Mouse (Mus musculus): Measurements from ENCODE around the gene Zfyve1. TPM values are rescaled to one million over a fixed set of nuclear protein-coding genes. Genes with fewer than 3 reads are reported as not detected.
A peak's percentile ranks its signal among the peaks of the same experiment; 100 is the strongest.
"Not testable (repeated sequence)": the region's sequence is repeated elsewhere in the genome, so short reads cannot be mapped to it uniquely, and the experiment has no call there.

Zfyve1 gene
- polyA plus RNA-seq, 1 experiment from 2014 or later, result 16.9 TPM

DNA sequence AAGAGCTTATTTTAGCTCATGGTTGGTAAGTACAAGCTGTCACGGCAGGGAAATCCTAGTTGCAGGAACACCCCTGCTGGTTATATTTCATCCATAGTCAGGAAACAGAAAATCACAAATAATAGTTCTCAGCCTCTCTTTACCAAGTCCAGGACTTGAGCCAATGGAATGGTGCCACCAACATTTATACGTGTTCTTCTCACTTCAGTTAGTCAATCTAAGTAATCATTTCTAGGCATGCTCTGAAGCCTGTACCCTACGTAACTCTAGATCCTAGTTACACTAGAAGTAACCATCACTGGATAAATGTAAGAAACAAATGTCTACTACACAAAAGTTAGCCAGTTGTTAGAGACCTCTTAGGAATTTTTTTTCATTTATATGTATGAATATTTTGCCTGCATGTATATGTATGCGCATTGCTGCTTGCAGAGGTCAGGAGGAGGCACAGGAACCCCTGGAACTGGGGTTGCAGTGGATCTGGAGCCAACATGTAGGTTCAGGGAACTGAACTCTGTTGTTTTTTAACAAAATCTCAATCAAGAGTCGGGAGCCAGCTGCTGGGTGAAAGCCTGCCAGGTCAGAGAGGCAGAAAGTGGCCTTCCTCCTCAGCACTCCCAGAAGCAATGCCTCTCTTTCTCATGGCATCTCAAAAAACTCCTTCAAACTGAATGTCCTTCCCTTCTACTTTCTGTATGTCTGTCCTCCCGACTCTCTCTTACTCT, 25.2 kb upstream of the Zfyve1 start:
- 80% methylated on average over 6 of the region's 6 CpGs for WGBS
- H3K4me3 ChIP-seq (ENCODE audit: low read length), result no peak overlapping the region
- H3K27me3 ChIP-seq (ENCODE audit: control insufficient read depth, insufficient read depth, low read length), result no peaks in the 10 kb centered on the region
- no peak overlapping the region for H3K9ac ChIP-seq (ENCODE audit: low read depth, low read length)
- no peak overlapping the region for H3K27ac ChIP-seq (ENCODE audit: low read depth, low read length)
- no peak overlapping the region for H3K4me2 ChIP-seq (replicated peaks; ENCODE audit: low read depth, low read length)
- H3K4me1 ChIP-seq (ENCODE audit: control insufficient read depth, insufficient read depth, low read length), result no peaks in the 10 kb centered on the region
- H3K9me3 ChIP-seq (ENCODE audit: control insufficient read depth, low read length), result no peaks in the 10 kb centered on the region
- ATAC-seq (ENCODE audit: low FRiP score, low TSS enrichment), result no peak
- H3K36me3 ChIP-seq (ENCODE audit: control insufficient read depth, insufficient read depth, low read length), result no peaks in the 10 kb centered on the region

DNA sequence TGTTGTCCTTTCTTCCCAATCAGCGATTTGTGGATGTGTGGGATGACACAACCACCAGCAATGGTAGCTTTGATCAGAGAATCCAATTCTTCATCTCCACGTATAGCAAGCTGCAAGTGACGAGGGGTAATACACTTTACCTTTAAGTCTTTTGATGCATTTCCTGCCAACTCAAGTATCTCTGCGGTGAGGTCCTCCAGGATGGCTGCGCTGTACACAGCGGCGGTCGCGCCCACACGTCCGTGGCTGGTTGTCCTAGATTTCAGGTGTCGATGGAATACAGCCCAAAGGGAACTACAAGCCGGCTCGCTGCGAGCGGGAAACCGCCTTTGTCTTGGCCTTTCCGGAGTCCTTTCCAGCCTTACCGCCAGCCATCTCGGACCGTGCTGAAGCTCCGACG, 23.7 kb upstream of the Zfyve1 start:
- H3K9ac ChIP-seq (ENCODE audit: low read depth, low read length); H3K4me3 ChIP-seq (ENCODE audit: low read length); H3K4me1 ChIP-seq (ENCODE audit: control insufficient read depth, insufficient read depth, low read length); H3K9me3 ChIP-seq (ENCODE audit: control insufficient read depth, low read length); H3K4me2 ChIP-seq (replicated peaks; ENCODE audit: low read depth, low read length); H3K27ac ChIP-seq (ENCODE audit: low read depth, low read length); ATAC-seq (ENCODE audit: low FRiP score, low TSS enrichment); H3K36me3 ChIP-seq (ENCODE audit: control insufficient read depth, insufficient read depth, low read length); H3K27me3 ChIP-seq (ENCODE audit: control insufficient read depth, insufficient read depth, low read length): not testable (repeated sequence)
- WGBS, result 61% methylated on average over 23 of the region's 23 CpGs

DNA sequence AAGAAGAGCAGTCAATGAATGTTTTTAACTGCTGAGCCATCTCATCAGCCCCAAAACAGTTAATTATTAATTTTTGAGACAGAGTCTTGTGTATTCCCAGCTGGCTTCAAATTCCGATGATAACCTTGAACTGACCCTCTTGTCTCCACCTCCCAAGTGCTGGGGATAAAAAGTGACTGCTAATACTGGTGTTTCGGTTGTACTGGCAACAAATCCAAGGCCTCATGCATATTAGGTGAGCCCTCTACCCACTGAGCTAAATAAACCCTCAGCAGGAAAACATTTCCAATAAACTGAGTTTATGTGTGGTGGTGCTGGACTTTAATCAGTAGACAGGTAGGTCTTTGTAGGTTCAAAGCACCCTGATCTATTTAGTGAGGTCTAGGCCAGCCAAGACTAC, 22.0 kb upstream of the Zfyve1 start:
- no peak overlapping the region for H3K4me3 ChIP-seq (ENCODE audit: low read length)
- H3K9ac ChIP-seq (ENCODE audit: low read depth, low read length), result no peak overlapping the region
- ATAC-seq (ENCODE audit: low FRiP score, low TSS enrichment), result no peak
- H3K36me3 ChIP-seq (ENCODE audit: control insufficient read depth, insufficient read depth, low read length), result no peaks in the 10 kb centered on the region
- no peak overlapping the region for H3K27ac ChIP-seq (ENCODE audit: low read depth, low read length)
- H3K4me1 ChIP-seq (ENCODE audit: control insufficient read depth, insufficient read depth, low read length), result no peaks in the 10 kb centered on the region
- 81% methylated on average over 2 of the region's 2 CpGs for WGBS
- no peak overlapping the region for H3K4me2 ChIP-seq (replicated peaks; ENCODE audit: low read depth, low read length)
- no peaks in the 10 kb centered on the region for H3K9me3 ChIP-seq (ENCODE audit: control insufficient read depth, low read length)
- H3K27me3 ChIP-seq (ENCODE audit: control insufficient read depth, insufficient read depth, low read length), result no peaks in the 10 kb centered on the region

DNA sequence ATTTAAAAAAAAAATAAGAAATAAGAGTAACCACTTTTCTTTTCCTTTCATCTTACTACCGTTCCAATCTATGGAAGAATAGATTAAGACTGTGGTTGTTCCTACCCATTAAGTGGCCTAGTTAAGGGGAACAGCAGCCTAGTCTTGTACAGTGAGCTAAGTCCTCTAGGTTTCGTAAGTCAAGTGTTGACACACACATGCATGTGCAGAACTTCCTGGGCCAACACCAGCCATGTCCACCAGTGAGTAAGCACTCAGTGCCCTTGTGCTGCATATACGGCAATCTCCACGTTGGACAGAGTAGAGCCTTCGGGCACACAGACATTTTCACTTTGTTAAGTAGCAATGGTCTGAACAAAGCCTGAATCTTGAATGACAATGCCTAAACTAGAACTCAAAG, 20.2 kb upstream of the Zfyve1 start:
- Histone ChIP-seq H3K9ac (ENCODE audit: low read depth, low read length) (no peak overlapping the region), H3K36me3 (ENCODE audit: control insufficient read depth, insufficient read depth, low read length) (no peaks in the 10 kb centered on the region), H3K4me2 (replicated peaks; ENCODE audit: low read depth, low read length) (no peak overlapping the region), H3K27me3 (ENCODE audit: control insufficient read depth, insufficient read depth, low read length) (no peaks in the 10 kb centered on the region), H3K27ac (ENCODE audit: low read depth, low read length) (no peak overlapping the region), H3K4me3 (ENCODE audit: low read length) (no peak overlapping the region), H3K9me3 (ENCODE audit: control insufficient read depth, low read length) (no peaks in the 10 kb centered on the region), H3K4me1 (ENCODE audit: control insufficient read depth, insufficient read depth, low read length) (no peaks in the 10 kb centered on the region)
- 94% methylated on average over 5 of the region's 5 CpGs for WGBS
- no peak for ATAC-seq (ENCODE audit: low FRiP score, low TSS enrichment)

DNA sequence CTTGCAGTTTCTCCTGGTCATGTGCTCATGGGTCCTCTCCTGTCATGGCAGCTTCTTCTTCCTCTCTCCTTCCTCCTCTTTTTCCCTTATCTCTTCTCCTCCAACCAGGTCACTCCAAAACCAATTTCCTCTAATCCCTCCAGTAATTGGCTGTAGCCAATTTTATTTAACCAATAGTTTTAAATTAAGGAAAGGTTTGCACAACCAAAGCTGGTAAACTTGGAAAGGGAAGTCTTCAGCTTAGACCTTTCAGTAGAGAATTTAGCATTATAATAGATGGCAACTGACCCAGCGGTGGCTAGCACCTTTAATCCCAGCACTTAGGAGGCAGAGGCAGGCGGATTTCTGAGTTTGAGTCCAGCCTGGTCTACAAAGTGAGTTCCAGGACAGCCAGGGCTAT, 9.4 kb upstream of the Zfyve1 start:
- H3K9me3 ChIP-seq (ENCODE audit: control insufficient read depth, low read length); H3K4me3 ChIP-seq (ENCODE audit: low read length); ATAC-seq (ENCODE audit: low FRiP score, low TSS enrichment); H3K9ac ChIP-seq (ENCODE audit: low read depth, low read length); H3K4me1 ChIP-seq (ENCODE audit: control insufficient read depth, insufficient read depth, low read length); H3K36me3 ChIP-seq (ENCODE audit: control insufficient read depth, insufficient read depth, low read length); H3K4me2 ChIP-seq (replicated peaks; ENCODE audit: low read depth, low read length); H3K27me3 ChIP-seq (ENCODE audit: control insufficient read depth, insufficient read depth, low read length); H3K27ac ChIP-seq (ENCODE audit: low read depth, low read length): not testable (repeated sequence)
- 93% methylated on average over 2 of the region's 2 CpGs for WGBS

DNA sequence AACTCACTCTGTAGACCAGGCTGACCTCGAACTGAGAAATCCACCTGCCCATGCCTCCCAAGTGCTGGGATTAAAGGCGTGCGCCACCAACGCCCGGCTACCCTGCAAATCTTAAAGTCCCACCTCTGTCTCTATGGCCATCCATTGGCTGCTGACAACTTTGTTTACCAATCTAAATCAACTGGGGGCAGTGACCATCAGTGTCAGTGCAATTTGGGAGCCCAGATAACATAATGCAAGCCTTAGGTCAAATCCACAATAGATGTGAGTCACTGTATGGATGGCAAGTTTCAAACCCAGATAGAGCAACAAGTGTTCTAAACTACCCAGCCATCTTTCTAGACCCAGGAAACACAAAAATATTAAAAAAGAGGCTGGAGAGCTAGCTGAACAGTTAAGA, 5.3 kb upstream of the Zfyve1 start:
- WGBS, result 89% methylated on average over 5 of the region's 5 CpGs
- Histone ChIP-seq H3K27ac (ENCODE audit: low read depth, low read length) (no peak overlapping the region), H3K4me2 (replicated peaks; ENCODE audit: low read depth, low read length) (no peak overlapping the region), H3K36me3 (ENCODE audit: control insufficient read depth, insufficient read depth, low read length) (no peaks in the 10 kb centered on the region), H3K9ac (ENCODE audit: low read depth, low read length) (no peak overlapping the region), H3K27me3 (ENCODE audit: control insufficient read depth, insufficient read depth, low read length) (no peaks in the 10 kb centered on the region), H3K4me1 (ENCODE audit: control insufficient read depth, insufficient read depth, low read length) (no peaks in the 10 kb centered on the region), H3K4me3 (ENCODE audit: low read length) (no peak overlapping the region), H3K9me3 (ENCODE audit: control insufficient read depth, low read length) (no peaks in the 10 kb centered on the region)
- ATAC-seq (ENCODE audit: low FRiP score, low TSS enrichment), result no peak

DNA sequence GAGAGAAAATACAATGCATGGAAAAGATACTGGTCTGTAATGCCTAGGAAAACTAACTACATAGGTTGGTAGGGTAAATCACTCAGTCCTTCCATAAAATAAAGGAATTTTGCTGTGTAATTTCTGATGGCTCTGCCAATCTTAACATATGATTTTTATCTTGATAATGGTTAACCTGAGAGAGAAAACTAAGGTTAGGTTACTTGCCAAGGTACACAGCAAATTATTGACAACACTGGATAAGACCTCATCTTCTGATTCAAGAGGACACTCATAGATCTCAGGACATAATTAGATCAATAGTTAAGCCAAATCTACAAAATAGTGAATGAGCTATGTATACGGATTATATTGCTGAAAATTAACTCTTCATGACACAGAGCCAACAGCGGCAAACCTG, 859 bp upstream of the Zfyve1 start:
- peaks cover 6% of the 10 kb centered on the region for H3K4me1 ChIP-seq (ENCODE audit: control insufficient read depth, insufficient read depth, low read length)
- no peak overlapping the region for H3K4me2 ChIP-seq (replicated peaks; ENCODE audit: low read depth, low read length)
- H3K9ac ChIP-seq (ENCODE audit: low read depth, low read length), result no peak overlapping the region
- H3K36me3 ChIP-seq (ENCODE audit: control insufficient read depth, insufficient read depth, low read length), result peaks cover 14% of the 10 kb centered on the region; the same call in 1 of the 2 replicates
- ATAC-seq (ENCODE audit: low FRiP score, low TSS enrichment), result no peak
- no peak overlapping the region for H3K4me3 ChIP-seq (ENCODE audit: low read length)
- WGBS, result 78% methylated on average over 2 of the region's 2 CpGs
- no peaks in the 10 kb centered on the region for H3K27me3 ChIP-seq (ENCODE audit: control insufficient read depth, insufficient read depth, low read length)
- no peaks in the 10 kb centered on the region for H3K9me3 ChIP-seq (ENCODE audit: control insufficient read depth, low read length)
- no peak overlapping the region for H3K27ac ChIP-seq (ENCODE audit: low read depth, low read length)

DNA sequence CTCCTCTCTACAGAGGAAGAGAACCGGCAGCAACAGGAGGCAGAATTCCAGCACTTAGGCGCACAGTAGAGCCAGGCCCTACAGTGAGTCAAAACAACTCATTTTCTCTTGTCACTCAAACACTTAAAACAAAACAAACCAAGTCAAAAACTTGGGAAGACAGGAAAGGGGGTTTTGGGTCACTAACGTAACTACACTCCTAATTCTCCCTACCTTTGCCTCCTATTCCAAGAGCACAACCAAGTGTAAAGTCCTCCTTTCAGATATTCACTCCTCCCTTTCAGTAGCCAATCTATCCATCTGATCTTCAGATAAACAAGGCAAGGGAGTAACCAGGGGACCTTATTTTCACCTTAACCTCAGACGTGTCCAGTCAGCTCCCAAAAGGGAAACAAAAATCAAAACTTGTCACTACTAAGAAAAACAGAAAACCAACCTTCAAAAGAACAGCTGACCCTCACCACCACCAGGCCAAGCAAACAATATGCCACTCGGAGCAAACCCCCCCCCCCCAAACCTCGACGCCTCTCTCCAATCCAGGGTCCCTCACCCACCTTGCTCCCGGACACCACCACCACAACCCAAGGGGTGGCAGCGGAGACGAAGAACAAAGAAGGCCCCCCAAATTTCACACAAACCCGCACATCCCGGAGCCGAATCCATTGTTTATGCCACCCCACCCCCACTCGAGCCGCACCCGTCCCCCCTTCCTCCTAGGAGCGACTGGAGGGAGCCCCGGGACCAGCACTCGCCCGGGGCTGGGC, 649 bp downstream of the Zfyve1 start:
- Histone ChIP-seq H3K4me3 (ENCODE audit: low read length) (peak overlapping the region; percentile 85), H3K4me2 (replicated peaks; ENCODE audit: low read depth, low read length) (peak overlapping the region; percentile 55), H3K36me3 (ENCODE audit: control insufficient read depth, insufficient read depth, low read length) (peaks cover 23% of the 10 kb centered on the region; the same call in 1 of the 2 replicates), H3K9me3 (ENCODE audit: control insufficient read depth, low read length) (no peaks in the 10 kb centered on the region), H3K27me3 (ENCODE audit: control insufficient read depth, insufficient read depth, low read length) (no peaks in the 10 kb centered on the region), H3K9ac (ENCODE audit: low read depth, low read length) (peak overlapping the region; percentile 91), H3K27ac (ENCODE audit: low read depth, low read length) (peak overlapping the region; percentile 72), H3K4me1 (ENCODE audit: control insufficient read depth, insufficient read depth, low read length) (peaks cover 6% of the 10 kb centered on the region)
- WGBS, result 3% methylated on average over 20 of the region's 20 CpGs
- ATAC-seq (ENCODE audit: low FRiP score, low TSS enrichment), result no peak

DNA sequence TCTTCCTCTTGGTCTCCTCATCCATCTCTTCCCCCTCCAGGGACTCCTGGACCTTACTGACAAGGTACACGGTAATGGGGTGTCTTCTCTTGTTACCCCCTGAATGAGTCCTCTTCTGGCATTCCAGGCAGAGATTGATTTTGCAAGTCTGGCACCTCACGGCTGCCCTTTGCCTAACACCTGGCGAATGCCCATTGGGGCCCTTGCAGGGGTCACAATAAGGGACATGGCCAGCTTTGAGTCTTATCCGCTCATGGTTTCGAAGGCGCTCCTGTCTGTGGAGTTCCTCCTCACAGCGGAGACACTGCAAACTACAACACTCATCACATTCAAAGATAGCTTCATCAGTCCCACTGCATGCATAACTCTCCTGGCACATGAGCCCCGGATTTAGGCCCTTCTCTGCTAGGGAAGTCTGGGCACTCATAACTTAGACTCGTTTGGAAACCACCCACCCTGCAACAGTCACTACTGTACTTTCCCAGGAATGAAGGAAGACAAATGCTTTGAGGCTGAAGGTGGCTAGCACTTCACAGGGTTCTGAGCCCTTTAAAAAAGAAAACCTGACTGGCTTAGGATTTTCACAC, 2.5 kb downstream of the Zfyve1 start:
- ATAC-seq (ENCODE audit: low FRiP score, low TSS enrichment), result no peak
- no peak overlapping the region for H3K27ac ChIP-seq (ENCODE audit: low read depth, low read length)
- H3K9me3 ChIP-seq (ENCODE audit: control insufficient read depth, low read length), result no peaks in the 10 kb centered on the region
- no peak overlapping the region for H3K9ac ChIP-seq (ENCODE audit: low read depth, low read length)
- no peak overlapping the region for H3K4me2 ChIP-seq (replicated peaks; ENCODE audit: low read depth, low read length)
- peaks cover 6% of the 10 kb centered on the region for H3K4me1 ChIP-seq (ENCODE audit: control insufficient read depth, insufficient read depth, low read length)
- WGBS, result 88% methylated on average over 9 of the region's 9 CpGs
- peaks cover 32% of the 10 kb centered on the region; the same call in 1 of the 2 replicates for H3K36me3 ChIP-seq (ENCODE audit: control insufficient read depth, insufficient read depth, low read length)
- H3K27me3 ChIP-seq (ENCODE audit: control insufficient read depth, insufficient read depth, low read length), result no peaks in the 10 kb centered on the region
- H3K4me3 ChIP-seq (ENCODE audit: low read length), result no peak overlapping the region

Measured in kidney, embryonic 14.5 days (tissue).